Mouse (Mus musculus): Measurements from ENCODE around the gene Psmd14. TPM values are rescaled to one million over a fixed set of nuclear protein-coding genes. Genes with fewer than 3 reads are reported as not detected.

Gene Psmd14
- total and polyA plus RNA-seq, 3 experiments = 19.2 to 47.7 (median 47.1) TPM

DNA sequence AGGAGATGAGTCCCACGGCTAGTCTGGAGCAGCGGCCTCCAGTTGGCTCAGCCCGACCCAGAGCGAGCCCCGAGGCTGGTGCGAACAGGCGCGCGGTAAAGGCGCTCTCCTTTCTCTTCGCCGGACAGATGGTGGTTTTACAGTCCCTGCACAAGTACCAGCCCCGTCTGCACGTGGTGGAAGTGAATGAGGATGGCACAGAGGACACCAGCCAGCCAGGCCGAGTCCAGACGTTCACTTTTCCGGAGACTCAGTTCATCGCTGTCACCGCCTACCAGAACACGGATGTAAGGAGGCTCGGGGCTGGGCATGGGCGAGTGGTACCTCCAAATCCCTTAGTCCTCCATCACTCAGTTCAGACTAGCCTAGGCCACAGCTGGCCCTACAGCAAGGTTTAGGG, 95.7 kb downstream of the Psmd14 start:
- 7% methylated on average over 22 of the region's 22 CpGs for WGBS
- TF ChIP-seq EP300 (IDR thresholded peaks at IDR 0.05; ENCODE audit: insufficient read depth, low read depth, low read length) (no peak), POLR2A (IDR thresholded peaks at IDR 0.05; ENCODE audit: insufficient read depth, low read depth, low read length) (no peak), CTCF (IDR thresholded peaks at IDR 0.05) (no peak)
- DNase-seq = peak; percentile 12 to 40

DNA sequence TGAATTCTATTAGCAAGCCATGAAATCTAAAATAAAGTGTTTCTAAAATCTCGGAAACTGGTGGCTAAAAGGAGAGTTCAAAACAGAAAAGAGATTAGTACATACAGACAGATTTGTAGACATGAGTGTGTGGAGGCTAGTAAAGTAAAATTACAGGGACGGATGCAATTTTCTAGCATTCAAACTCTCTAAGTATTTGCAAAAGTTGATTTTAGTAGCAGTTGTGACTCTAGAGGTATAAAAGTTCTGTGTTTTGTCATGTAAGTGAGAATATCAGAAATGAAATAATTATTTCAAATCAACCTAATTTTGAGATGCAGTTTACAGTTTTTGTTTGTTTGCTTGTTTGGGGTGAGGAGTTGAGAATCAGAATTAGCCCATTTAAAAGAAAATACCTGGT, 96.3 kb downstream of the Psmd14 start:
- DNase-seq = no peak
- 44% methylated on average over 2 of the region's 2 CpGs for WGBS
- H3K9ac ChIP-seq (ENCODE audit: low read depth, low read length) = no peak overlapping the region
- no peak overlapping the region for H3K27ac ChIP-seq
- H3K36me3 ChIP-seq (ENCODE audit: control insufficient read depth, insufficient read depth, low read length) = no peaks in the 10 kb centered on the region
- peaks cover 53% of the 10 kb centered on the region for H3K27me3 ChIP-seq (ENCODE audit: control insufficient read depth, insufficient read depth, low read length)
- no peak for TF ChIP-seq POLR2A (IDR thresholded peaks at IDR 0.05; ENCODE audit: insufficient read depth, low read depth, low read length)
- no peak for TF ChIP-seq EP300 (IDR thresholded peaks at IDR 0.05; ENCODE audit: insufficient read depth, low read depth, low read length)
- TF ChIP-seq CTCF (IDR thresholded peaks at IDR 0.05) = no peak
- H3K4me3 ChIP-seq = no peak overlapping the region
- H3K4me1 ChIP-seq (ENCODE audit: control insufficient read depth, insufficient read depth, low read length) = no peaks in the 10 kb centered on the region
- no peaks in the 10 kb centered on the region for H3K79me2 ChIP-seq (replicated peaks; ENCODE audit: control insufficient read depth, insufficient read depth, low read length)
- intact Hi-C loops (cut with DNase I) = no loop called here

More for the DNA sequence above, 95.7 kb downstream of the Psmd14 start:
- intact Hi-C loops (cut with DNase I) = no loop called here
- Histone ChIP-seq H3K9ac (ENCODE audit: low read depth, low read length) (no peak overlapping the region), H3K4me1 (ENCODE audit: control insufficient read depth, insufficient read depth, low read length) (no peaks in the 10 kb centered on the region), H3K27ac (no peak overlapping the region), H3K4me3 (no peak overlapping the region), H3K36me3 (ENCODE audit: control insufficient read depth, insufficient read depth, low read length) (no peaks in the 10 kb centered on the region), H3K27me3 (ENCODE audit: control insufficient read depth, insufficient read depth, low read length) (peaks cover 47% of the 10 kb centered on the region), H3K79me2 (replicated peaks; ENCODE audit: control insufficient read depth, insufficient read depth, low read length) (no peaks in the 10 kb centered on the region)

DNA sequence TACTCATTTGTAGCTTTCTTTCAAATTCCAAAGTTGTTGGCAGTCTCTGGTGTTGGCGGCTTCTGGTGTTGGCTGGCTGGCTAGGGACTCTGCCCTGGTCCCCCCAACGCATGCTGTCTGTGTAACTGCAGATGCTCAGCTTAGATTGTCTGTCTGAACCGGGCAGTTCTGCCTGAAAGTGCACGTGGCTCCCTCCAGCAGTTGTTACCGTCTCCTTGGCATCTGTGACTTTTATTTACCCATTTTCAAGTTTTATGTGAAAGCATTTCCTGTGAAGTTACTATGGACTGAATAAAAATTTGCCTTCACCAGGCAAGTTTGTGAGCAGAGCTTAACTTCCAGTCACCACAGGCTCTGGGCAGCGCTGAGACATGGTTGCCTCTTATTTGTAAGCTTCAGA, 97.3 kb downstream of the Psmd14 start:
- intact Hi-C loops (cut with DNase I) = no loop called here
- Histone ChIP-seq H3K4me1 (ENCODE audit: control insufficient read depth, insufficient read depth, low read length) (no peaks in the 10 kb centered on the region), H3K27me3 (ENCODE audit: control insufficient read depth, insufficient read depth, low read length) (peaks cover 51% of the 10 kb centered on the region), H3K4me3 (no peak overlapping the region), H3K27ac (no peak overlapping the region), H3K36me3 (ENCODE audit: control insufficient read depth, insufficient read depth, low read length) (no peaks in the 10 kb centered on the region), H3K79me2 (replicated peaks; ENCODE audit: control insufficient read depth, insufficient read depth, low read length) (no peaks in the 10 kb centered on the region), H3K9ac (ENCODE audit: low read depth, low read length) (no peak overlapping the region)
- DNase-seq = peak; percentile 5 to 20
- 15% methylated on average over 6 of the region's 6 CpGs for WGBS
- no peak for TF ChIP-seq EP300 (IDR thresholded peaks at IDR 0.05; ENCODE audit: insufficient read depth, low read depth, low read length)
- TF ChIP-seq CTCF (IDR thresholded peaks at IDR 0.05) = no peak
- no peak for TF ChIP-seq POLR2A (IDR thresholded peaks at IDR 0.05; ENCODE audit: insufficient read depth, low read depth, low read length)

DNA sequence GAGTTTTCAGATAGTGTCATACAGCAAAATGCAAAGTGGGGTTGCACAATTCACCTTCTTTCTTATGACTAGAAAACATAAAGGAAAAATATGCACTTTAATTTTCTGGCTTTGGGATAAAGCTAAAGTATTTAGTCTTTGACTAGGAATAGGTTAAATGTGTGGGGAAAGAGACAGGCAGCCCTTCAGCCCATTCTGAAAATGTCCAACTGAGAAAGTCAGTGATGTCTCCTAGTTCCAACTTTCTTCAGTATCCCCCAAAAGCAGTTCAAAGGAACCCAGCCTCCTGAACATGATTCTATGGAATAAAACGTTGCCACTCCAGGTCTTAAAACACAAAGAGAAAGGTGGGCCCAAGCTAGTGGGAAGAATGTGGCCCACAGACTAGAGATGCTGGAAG, 97.9 kb downstream of the Psmd14 start:
- H3K27ac ChIP-seq = no peak overlapping the region
- no peaks in the 10 kb centered on the region for H3K36me3 ChIP-seq (ENCODE audit: control insufficient read depth, insufficient read depth, low read length)
- 31% methylated on average over 1 of the region's 1 CpGs for WGBS
- H3K4me1 ChIP-seq (ENCODE audit: control insufficient read depth, insufficient read depth, low read length) = no peaks in the 10 kb centered on the region
- no peak for DNase-seq
- H3K27me3 ChIP-seq (ENCODE audit: control insufficient read depth, insufficient read depth, low read length) = peaks cover 51% of the 10 kb centered on the region
- H3K79me2 ChIP-seq (replicated peaks; ENCODE audit: control insufficient read depth, insufficient read depth, low read length) = no peaks in the 10 kb centered on the region
- TF ChIP-seq POLR2A (IDR thresholded peaks at IDR 0.05; ENCODE audit: insufficient read depth, low read depth, low read length) (no peak), EP300 (IDR thresholded peaks at IDR 0.05; ENCODE audit: insufficient read depth, low read depth, low read length) (no peak), CTCF (IDR thresholded peaks at IDR 0.05) (no peak)
- no peak overlapping the region for H3K9ac ChIP-seq (ENCODE audit: low read depth, low read length)
- intact Hi-C loops (cut with DNase I) = no loop called here
- H3K4me3 ChIP-seq = no peak overlapping the region

DNA sequence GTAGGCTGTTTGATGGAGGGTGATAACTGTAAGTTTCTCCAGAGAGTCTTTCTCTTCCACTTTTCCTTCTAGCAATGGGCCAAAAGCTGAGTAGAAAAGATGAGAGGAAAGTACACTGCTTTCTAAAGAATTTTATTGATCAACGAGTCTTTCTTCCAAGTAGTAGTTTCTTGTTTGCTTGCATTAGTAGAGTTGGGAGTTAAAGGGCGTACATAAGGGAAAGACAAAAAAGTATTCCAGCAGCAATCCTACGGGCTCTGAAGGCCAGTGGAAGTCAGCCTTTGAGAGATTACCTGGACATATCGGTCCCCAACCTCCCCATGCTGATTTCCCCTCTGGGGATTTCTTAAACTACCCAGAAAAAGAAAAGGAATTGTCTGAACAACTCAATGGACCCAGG, 99.3 kb downstream of the Psmd14 start:
- Histone ChIP-seq H3K27ac (no peak overlapping the region), H3K4me3 (no peak overlapping the region), H3K79me2 (replicated peaks; ENCODE audit: control insufficient read depth, insufficient read depth, low read length) (no peaks in the 10 kb centered on the region), H3K4me1 (ENCODE audit: control insufficient read depth, insufficient read depth, low read length) (no peaks in the 10 kb centered on the region; the same call in 1 of the 2 replicates), H3K36me3 (ENCODE audit: control insufficient read depth, insufficient read depth, low read length) (no peaks in the 10 kb centered on the region), H3K27me3 (ENCODE audit: control insufficient read depth, insufficient read depth, low read length) (peaks cover 47% of the 10 kb centered on the region), H3K9ac (ENCODE audit: low read depth, low read length) (no peak overlapping the region)
- intact Hi-C loops (cut with DNase I) = loop anchor here (5.0 to 10.0 kb wide), 2 partner anchors 98 to 146 kb away; partner anchors contain the start of gene Psmd14
- no peak for DNase-seq
- TF ChIP-seq POLR2A (IDR thresholded peaks at IDR 0.05; ENCODE audit: insufficient read depth, low read depth, low read length) = no peak
- no peak for TF ChIP-seq CTCF (IDR thresholded peaks at IDR 0.05)
- TF ChIP-seq EP300 (IDR thresholded peaks at IDR 0.05; ENCODE audit: insufficient read depth, low read depth, low read length) = no peak
- 76% methylated on average over 4 of the region's 4 CpGs for WGBS

DNA sequence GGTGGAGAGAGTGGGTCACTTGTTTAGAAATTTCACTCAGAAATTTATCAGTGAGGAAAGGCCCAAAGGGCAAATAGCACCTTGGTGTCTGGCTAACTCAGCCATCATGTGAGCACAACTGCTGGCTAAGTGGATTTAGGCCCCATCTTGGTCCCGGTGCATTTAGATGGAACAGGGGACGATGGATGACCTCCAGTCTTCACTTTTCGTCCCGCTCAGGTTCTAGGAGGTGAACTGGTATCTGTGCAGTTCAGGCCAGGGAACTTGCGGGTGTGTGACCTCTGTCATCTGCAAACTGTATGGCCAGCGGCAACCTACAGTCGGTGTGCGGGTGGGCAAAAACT, 99.6 kb downstream of the Psmd14 start:
- no peak overlapping the region for H3K4me3 ChIP-seq
- no peak overlapping the region for H3K27ac ChIP-seq
- DNase-seq = no peak
- WGBS = 60% methylated on average over 8 of the region's 8 CpGs
- H3K4me1 ChIP-seq (ENCODE audit: control insufficient read depth, insufficient read depth, low read length) = no peaks in the 10 kb centered on the region; the same call in 1 of the 2 replicates
- TF ChIP-seq POLR2A (IDR thresholded peaks at IDR 0.05; ENCODE audit: insufficient read depth, low read depth, low read length) (no peak), EP300 (IDR thresholded peaks at IDR 0.05; ENCODE audit: insufficient read depth, low read depth, low read length) (no peak), CTCF (IDR thresholded peaks at IDR 0.05) (no peak)
- H3K36me3 ChIP-seq (ENCODE audit: control insufficient read depth, insufficient read depth, low read length) = no peaks in the 10 kb centered on the region
- H3K79me2 ChIP-seq (replicated peaks; ENCODE audit: control insufficient read depth, insufficient read depth, low read length) = no peaks in the 10 kb centered on the region
- H3K9ac ChIP-seq (ENCODE audit: low read depth, low read length) = no peak overlapping the region
- intact Hi-C loops (cut with DNase I) = loop anchor here (5.0 to 10.0 kb wide), 2 partner anchors 99 to 146 kb away; partner anchors contain the start of gene Psmd14
- peaks cover 51% of the 10 kb centered on the region for H3K27me3 ChIP-seq (ENCODE audit: control insufficient read depth, insufficient read depth, low read length)

Measured in heart, adult 2 months (tissue).